Mouse (Mus musculus): ENCODE results near the gene Atp5g1. TPM values are rescaled to one million over a fixed set of nuclear protein-coding genes. Genes with fewer than 3 reads are reported as not detected.

The Atp5g1 gene
- polyA plus RNA-seq, 1 experiment from 2014 or later = 498 TPM

GRCm38 (mm10) chr11:96092674-96093291 lies 17.3 kb upstream of the Atp5g1 start:
- no peaks in the 10 kb centered on the region for H3K36me3 ChIP-seq
- no peak overlapping the region for H3K9ac ChIP-seq
- ATAC-seq (ENCODE audit: insufficient number of reproducible peaks, low FRiP score, low TSS enrichment, low read depth) = no peak
- WGBS = 33% methylated on average over 7 of the region's 7 CpGs
- H3K27ac ChIP-seq = no peak overlapping the region
- H3K4me3 ChIP-seq = no peak overlapping the region
- no peaks in the 10 kb centered on the region for H3K27me3 ChIP-seq
- no peaks in the 10 kb centered on the region for H3K9me3 ChIP-seq
- H3K4me2 ChIP-seq = no peak overlapping the region
- no peaks in the 10 kb centered on the region for H3K4me1 ChIP-seq

- no peak overlapping the region for H3K4me3 ChIP-seq
- H3K27me3 ChIP-seq = no peaks in the 10 kb centered on the region
- no peaks in the 10 kb centered on the region for H3K4me1 ChIP-seq
- no peak overlapping the region for H3K9ac ChIP-seq
- WGBS = 74% methylated on average over 2 of the region's 2 CpGs
- no peaks in the 10 kb centered on the region for H3K36me3 ChIP-seq
- no peak for ATAC-seq (ENCODE audit: insufficient number of reproducible peaks, low FRiP score, low TSS enrichment, low read depth)
- no peak overlapping the region for H3K27ac ChIP-seq
- no peaks in the 10 kb centered on the region for H3K9me3 ChIP-seq
- no peak overlapping the region for H3K4me2 ChIP-seq
Observed at GRCm38 (mm10) chr11:96091073-96091472, 15.6 kb upstream of the Atp5g1 start.

GRCm38 (mm10) chr11:96087981-96088380 lies 12.5 kb upstream of the Atp5g1 start:
- no peak overlapping the region for H3K4me2 ChIP-seq
- WGBS = 89% methylated on average over 6 of the region's 6 CpGs

GRCm38 (mm10) chr11:96082682-96083081 lies 7.2 kb upstream of the Atp5g1 start:
- Histone ChIP-seq H3K9me3 (no peaks in the 10 kb centered on the region), H3K36me3 (no peaks in the 10 kb centered on the region), H3K4me2 (no peak overlapping the region), H3K9ac (no peak overlapping the region), H3K27me3 (no peaks in the 10 kb centered on the region), H3K4me1 (no peaks in the 10 kb centered on the region), H3K27ac (no peak overlapping the region), H3K4me3 (no peak overlapping the region)
- 77% methylated on average over 3 of the region's 3 CpGs for WGBS
- no peak for ATAC-seq (ENCODE audit: insufficient number of reproducible peaks, low FRiP score, low TSS enrichment, low read depth)

More at GRCm38 (mm10) chr11:96087981-96088380, 12.5 kb upstream of the Atp5g1 start:
- no peaks in the 10 kb centered on the region for H3K9me3 ChIP-seq
- H3K4me1 ChIP-seq = no peaks in the 10 kb centered on the region
- H3K27me3 ChIP-seq = no peaks in the 10 kb centered on the region
- no peak for ATAC-seq (ENCODE audit: insufficient number of reproducible peaks, low FRiP score, low TSS enrichment, low read depth)
- H3K36me3 ChIP-seq = no peaks in the 10 kb centered on the region
- no peak overlapping the region for H3K27ac ChIP-seq
- H3K9ac ChIP-seq = no peak overlapping the region
- no peak overlapping the region for H3K4me3 ChIP-seq

GRCm38 (mm10) chr11:96080736-96081135 lies 5.3 kb upstream of the Atp5g1 start:
- Histone ChIP-seq H3K4me1 (0 out of 2 replicates have a peak, but pooled peaks cover 4% of the 10 kb centered on the region), H3K4me3 (no peak overlapping the region), H3K36me3 (no peaks in the 10 kb centered on the region), H3K9ac (no peak overlapping the region), H3K27ac (no peak overlapping the region), H3K9me3 (no peaks in the 10 kb centered on the region), H3K27me3 (no peaks in the 10 kb centered on the region), H3K4me2 (no peak overlapping the region)
- ATAC-seq (ENCODE audit: insufficient number of reproducible peaks, low FRiP score, low TSS enrichment, low read depth) = no peak
- 61% methylated on average over 5 of the region's 5 CpGs for WGBS

- Histone ChIP-seq H3K9me3 (no peaks in the 10 kb centered on the region), H3K9ac (no peak overlapping the region), H3K27me3 (no peaks in the 10 kb centered on the region), H3K4me1 (peaks cover 19% of the 10 kb centered on the region), H3K36me3 (peaks cover 15% of the 10 kb centered on the region), H3K4me2 (peak overlapping the region; percentile 49), H3K4me3 (peak overlapping the region; percentile 40), H3K27ac (peak overlapping the region; percentile 81)
- WGBS = 63% methylated on average over 13 of the region's 13 CpGs
- ATAC-seq (ENCODE audit: insufficient number of reproducible peaks, low FRiP score, low TSS enrichment, low read depth) = no peak
Observed at GRCm38 (mm10) chr11:96076221-96077105, 993 bp upstream of the Atp5g1 start.

GRCm38 (mm10) chr11:96075177-96075508 lies 327 bp downstream of the Atp5g1 start:
- ATAC-seq (ENCODE audit: insufficient number of reproducible peaks, low FRiP score, low TSS enrichment, low read depth) = no peak
- under 1% methylated on average over 15 of the region's 15 CpGs for WGBS

GRCm38 (mm10) chr11:96074351-96075176 lies 906 bp downstream of the Atp5g1 start:
- Histone ChIP-seq H3K4me2 (peak overlapping the region; percentile 79), H3K27ac (peak overlapping the region; percentile 76)
- 11% methylated on average over 17 of the region's 17 CpGs for WGBS

More at GRCm38 (mm10) chr11:96075177-96075508, 327 bp downstream of the Atp5g1 start:
- Histone ChIP-seq H3K27ac (peak overlapping the region; percentile 76), H3K9me3 (no peaks in the 10 kb centered on the region), H3K27me3 (no peaks in the 10 kb centered on the region), H3K4me2 (peak overlapping the region; percentile 79), H3K36me3 (peaks cover 28% of the 10 kb centered on the region), H3K9ac (peak overlapping the region; percentile 79), H3K4me3 (peak overlapping the region; percentile 78), H3K4me1 (peaks cover 19% of the 10 kb centered on the region)

GRCm38 (mm10) chr11:96073295-96073993 lies 2.0 kb downstream of the Atp5g1 start:
- ATAC-seq (ENCODE audit: insufficient number of reproducible peaks, low FRiP score, low TSS enrichment, low read depth) = no peak
- H3K9me3 ChIP-seq = no peaks in the 10 kb centered on the region
- H3K9ac ChIP-seq = 0 out of 2 replicates have a peak overlapping the region, but pooled peaks have one; percentile 1
- no peak overlapping the region for H3K4me3 ChIP-seq
- peaks cover 31% of the 10 kb centered on the region for H3K36me3 ChIP-seq
- H3K4me2 ChIP-seq = peak overlapping the region; percentile 79; the same call in 1 of the 2 replicates
- H3K4me1 ChIP-seq = peaks cover 19% of the 10 kb centered on the region
- H3K27ac ChIP-seq = no peak overlapping the region
- no peaks in the 10 kb centered on the region for H3K27me3 ChIP-seq
- WGBS = 79% methylated on average over 9 of the region's 9 CpGs

More at GRCm38 (mm10) chr11:96074351-96075176, 906 bp downstream of the Atp5g1 start:
- Histone ChIP-seq H3K36me3 (peaks cover 31% of the 10 kb centered on the region), H3K9ac (peak overlapping the region; percentile 79), H3K27me3 (no peaks in the 10 kb centered on the region), H3K9me3 (no peaks in the 10 kb centered on the region), H3K4me1 (peaks cover 19% of the 10 kb centered on the region), H3K4me3 (peak overlapping the region; percentile 78)
- ATAC-seq (ENCODE audit: insufficient number of reproducible peaks, low FRiP score, low TSS enrichment, low read depth) = no peak

- 94% methylated on average over 1 of the region's 1 CpGs for whole genome bisulfite sequencing
- Histone ChIP-seq H3K4me2 (no peak overlapping the region), H3K4me1 (peaks cover 16% of the 10 kb centered on the region), H3K9me3 (no peaks in the 10 kb centered on the region), H3K27ac (no peak overlapping the region), H3K36me3 (peaks cover 31% of the 10 kb centered on the region), H3K4me3 (no peak overlapping the region), H3K9ac (no peak overlapping the region), H3K27me3 (no peaks in the 10 kb centered on the region)
- no peak for ATAC-seq (ENCODE audit: insufficient number of reproducible peaks, low FRiP score, low TSS enrichment, low read depth)
Observed at GRCm38 (mm10) chr11:96071013-96071412, 4.5 kb downstream of the Atp5g1 start.

GRCm38 (mm10) chr11:96070353-96070752 lies 5.1 kb downstream of the Atp5g1 start:
- Histone ChIP-seq H3K27ac (no peak overlapping the region), H3K4me3 (no peak overlapping the region), H3K9ac (no peak overlapping the region), H3K36me3 (peaks cover 31% of the 10 kb centered on the region), H3K4me1 (peaks cover 19% of the 10 kb centered on the region), H3K9me3 (no peaks in the 10 kb centered on the region), H3K27me3 (no peaks in the 10 kb centered on the region), H3K4me2 (no peak overlapping the region)
- no peak for ATAC-seq (ENCODE audit: insufficient number of reproducible peaks, low FRiP score, low TSS enrichment, low read depth)
- WGBS = 88% methylated on average over 7 of the region's 7 CpGs

Data from limb, embryonic 15.5 days (tissue).